Mouse (Mus musculus): Measurements from ENCODE around the gene Tpbg. TPM values are rescaled to one million over a fixed set of nuclear protein-coding genes. Genes with fewer than 3 reads are reported as not detected.
"Not testable (repeated sequence)": the region's sequence is repeated elsewhere in the genome, so short reads cannot be mapped to it uniquely, and the experiment has no call there.

Tpbg gene
- under 1 TPM; 0.47 to 0.68 (median 0.63) TPM for total RNA-seq (2022)

- DNase-seq (ENCODE audit: low spot score in 2 of 2): no peak
Observed at GRCm38 (mm10) chr9:85842351-85843011, at the start of gene Tpbg. Gene Tpbg (plus strand): TSS chr9:85842380.

GRCm38 (mm10) chr9:85801986-85802385 is 40.2 kb upstream of the Tpbg start:
- DNase-seq (ENCODE audit: low spot score in 2 of 2): not testable (repeated sequence)

GRCm38 (mm10) chr9:85802563-85802962 is 39.6 kb upstream of the Tpbg start:
- no peak for DNase-seq (ENCODE audit: low spot score in 2 of 2)

GRCm38 (mm10) chr9:85806411-85806810 is 35.8 kb upstream of the Tpbg start:
- no peak for DNase-seq (ENCODE audit: low spot score in 2 of 2)

GRCm38 (mm10) chr9:85809246-85809645 is 32.9 kb upstream of the Tpbg start:
- no peak for DNase-seq (ENCODE audit: low spot score in 2 of 2)

GRCm38 (mm10) chr9:85820829-85821228 is 21.4 kb upstream of the Tpbg start:
- DNase-seq (ENCODE audit: low spot score in 2 of 2): no peak

- no peak for DNase-seq (ENCODE audit: low spot score in 2 of 2)
Observed at GRCm38 (mm10) chr9:85835521-85836425, 6.4 kb upstream of the Tpbg start.

GRCm38 (mm10) chr9:85839626-85840025 is 2.6 kb upstream of the Tpbg start:
- no peak for DNase-seq (ENCODE audit: low spot score in 2 of 2)

GRCm38 (mm10) chr9:85841891-85842290 is 289 bp upstream of the Tpbg start:
- DNase-seq (ENCODE audit: low spot score in 2 of 2): no peak

GRCm38 (mm10) chr9:85843031-85843890 is 1.1 kb downstream of the Tpbg start:
- peak in 1 of 2 experiments; percentile 22 for DNase-seq (ENCODE audit: low spot score in 2 of 2)

- no peak for DNase-seq (ENCODE audit: low spot score in 2 of 2)
Observed at GRCm38 (mm10) chr9:85843891-85844646, 1.9 kb downstream of the Tpbg start.

- DNase-seq (ENCODE audit: low spot score in 2 of 2): no peak
Observed at GRCm38 (mm10) chr9:85844647-85844983, 2.4 kb downstream of the Tpbg start.

- DNase-seq (ENCODE audit: low spot score in 2 of 2): no peak
Observed at GRCm38 (mm10) chr9:85846186-85846585, 4.0 kb downstream of the Tpbg start.

- no peak for DNase-seq (ENCODE audit: low spot score in 2 of 2)
Observed at GRCm38 (mm10) chr9:85854780-85855179, 12.6 kb downstream of the Tpbg start.

GRCm38 (mm10) chr9:85856511-85856910 is 14.3 kb downstream of the Tpbg start:
- DNase-seq (ENCODE audit: low spot score in 2 of 2): no peak

GRCm38 (mm10) chr9:85861065-85861464 is 18.9 kb downstream of the Tpbg start:
- DNase-seq (ENCODE audit: low spot score in 2 of 2): no peak

GRCm38 (mm10) chr9:85862562-85862961 is 20.4 kb downstream of the Tpbg start:
- DNase-seq (ENCODE audit: low spot score in 2 of 2): no peak

- DNase-seq (ENCODE audit: low spot score in 2 of 2): no peak
Observed at GRCm38 (mm10) chr9:85872908-85873307, 30.7 kb downstream of the Tpbg start.

GRCm38 (mm10) chr9:85893681-85894080 is 51.5 kb downstream of the Tpbg start:
- no peak for DNase-seq (ENCODE audit: low spot score in 2 of 2)
